Comparison of ENCODE assay signal across 8 mouse cellular contexts in the genomic region with DNA sequence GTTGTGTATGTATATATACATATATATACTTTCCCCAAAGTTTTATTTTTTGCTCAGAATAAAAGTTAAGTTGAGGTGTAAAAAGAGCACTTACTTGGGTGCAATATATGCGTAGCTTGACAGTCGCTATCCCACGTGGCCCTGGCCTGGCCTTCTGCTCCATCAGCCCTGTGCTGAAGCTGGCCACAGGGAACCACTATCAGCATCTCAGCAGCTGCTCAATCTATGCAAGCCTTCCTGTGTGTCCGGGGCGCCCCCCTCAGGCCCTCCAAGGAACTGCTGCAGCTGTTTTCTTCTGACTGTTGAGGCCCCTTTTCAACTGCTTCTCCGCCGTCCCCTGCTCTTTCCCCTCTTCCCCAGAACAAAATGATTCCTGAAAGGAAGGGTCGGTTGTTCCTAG. TPM values are rescaled to one million over a fixed set of nuclear protein-coding genes. Genes with fewer than 3 reads are reported as not detected.
DNase-seq lines count a peak whose midpoint lies in the region; TF ChIP-seq lines count a peak whose summit lies in the region.

No protein-coding gene starts in this region.

- H3K4me1 ChIP-seq in CH12.LX (ENCODE audit: control insufficient read depth in 1 of 2, insufficient read depth in 2 of 2), result peaks cover 4 to 23% of the 10 kb centered on the region in 2 experiments
- H3K4me1 ChIP-seq in heart, embryonic 10.5 days, result peaks cover 37% of the 10 kb centered on the region

- peaks cover 24 to 54% of the 10 kb centered on the region in 2 experiments for H3K36me3 ChIP-seq in CH12.LX (replicated peaks in 1 of 2; ENCODE audit: control insufficient read depth in 1 of 2, insufficient read depth in 1 of 2, low read length in 1 of 2)
- peaks cover 37% of the 10 kb centered on the region for H3K36me3 ChIP-seq in heart, embryonic 10.5 days

- TF ChIP-seq POLR2A in CH12.LX (IDR thresholded peaks at IDR 0.05; ENCODE audit: low read depth, low read length), result no peak

- H3K9ac ChIP-seq in CH12.LX (ENCODE audit: insufficient read depth, low read depth), result no peak overlapping the region

- dilution Hi-C loops in CH12.LX (cut with MboI; ENCODE audit: extremely low pct_ligation_motif_present, extremely low pct_unique_long_range_greater_than_20kb, low sequenced_read_pairs), result no loop called here

- H3K27ac ChIP-seq in CH12.LX (ENCODE audit: insufficient read depth, low read depth), result no peak overlapping the region
- no peak overlapping the region for H3K27ac ChIP-seq in heart, embryonic 10.5 days

- TF ChIP-seq EP300 in CH12.LX (IDR thresholded peaks at IDR 0.05; ENCODE audit: low read length), result no peak

- peak; percentile 71 for TF ChIP-seq RAD21 in CH12.LX (IDR thresholded peaks at IDR 0.05; ENCODE audit: low read depth, low read length)

- H3K9me3 ChIP-seq in CH12.LX (replicated peaks; ENCODE audit: low read length), result no peaks in the 10 kb centered on the region
- no peaks in the 10 kb centered on the region for H3K9me3 ChIP-seq in heart, embryonic 10.5 days

- no peaks in the 10 kb centered on the region for H3K27me3 ChIP-seq in CH12.LX (replicated peaks)
- H3K27me3 ChIP-seq in heart, embryonic 10.5 days (ENCODE audit: insufficient read depth, poor library complexity, severe bottlenecking), result no peaks in the 10 kb centered on the region

- TF ChIP-seq CTCF in CH12.LX (conservative IDR thresholded peaks at IDR 0.05 in 1 of 2, IDR thresholded peaks at IDR 0.05 in 1 of 2; ENCODE audit: low read depth in 2 of 2, low read length in 2 of 2), result peak; percentile 51 to 86; a peak in 3 of 4 replicates

- H3K4me2 ChIP-seq in CH12.LX (ENCODE audit: insufficient read depth, low read depth, poor library complexity, severe bottlenecking), result no peak overlapping the region

- no peak overlapping the region for H3K4me3 ChIP-seq in CH12.LX (replicated peaks in 1 of 3; ENCODE audit: low read depth in 2 of 3, low read length in 2 of 3, poor library complexity in 1 of 3)
- H3K4me3 ChIP-seq in heart, embryonic 10.5 days, result no peak overlapping the region

- in situ Hi-C loops in CH12.LX (cut with MboI; ENCODE audit: low pct_ligation_motif_present, low pct_unique_long_range_greater_than_20kb, low sequenced_read_pairs), result no loop called here

- WGBS in heart, embryonic 10.5 days, result 11% methylated on average over 8 of the region's 8 CpGs

- DNase-seq in CH12.LX (ENCODE audit: extremely low read depth), result peak; percentile 76
- peak; percentile 90 for DNase-seq in adrenal gland, postnatal 10 days
- DNase-seq in embryo, embryonic 11.5 days (ENCODE audit: low read depth, low spot score), result peak; percentile 55
- peak; percentile 92 for DNase-seq in heart, embryonic 10.5 days (ENCODE audit: low spot score)
- DNase-seq in layer of hippocampus, postnatal 14 days (ENCODE audit: low spot score in 2 of 2), result peak; percentile 83 to 89
- peak; percentile 89 for DNase-seq in lung, postnatal 36 days
- peak; percentile 79 for DNase-seq in right cerebral cortex, adult 18-20 months
- peak; percentile 59 for DNase-seq in urinary bladder, adult 2 months (ENCODE audit: low spot score)

- H3K79me2 ChIP-seq in CH12.LX (replicated peaks; ENCODE audit: control insufficient read depth, extremely low read depth, insufficient read depth, poor library complexity, severe bottlenecking), result peaks cover 19% of the 10 kb centered on the region

TF ChIP-seq in CH12.LX, 34 proteins besides CTCF, POLR2A, EP300 and RAD21:
- peak; percentile 40; the same call in 1 of the 2 replicates for TF ChIP-seq MYC (IDR thresholded peaks at IDR 0.05; ENCODE audit: low read depth, low read length)
- no peak for TF ChIP-seq NELFE (IDR thresholded peaks at IDR 0.05; ENCODE audit: low read depth, low read length)
- TF ChIP-seq SMC3 (IDR thresholded peaks at IDR 0.05; ENCODE audit: low read depth, low read length), result peak; percentile 46

RNA-seq across cellular contexts. Expression of gene Yrdc, which starts 2.9 kb away (rescaled TPM):
- 87.6 and 96.8 TPM in 2 replicates for total RNA-seq in CH12.LX (2012; rRNA removed)
- 160 and 171 TPM in 2 replicates for total RNA-seq in CH12.LX (2014; rRNA removed)
- 86.7 and 86.8 TPM in 2 replicates for polyA plus RNA-seq in CH12.LX (2012; ENCODE audit: insufficient read length, low read depth)
- 10 to 100 TPM; 34.9 to 42.9 TPM for total RNA-seq in adrenal gland, postnatal 10 days (2021)
- polyA plus RNA-seq in heart, embryonic 10.5 days (2016; fragmentation: Nextera tagmentation; extraction: Ambion mirVana), result 25.8 and 39.3 TPM in 2 replicates
- total RNA-seq in layer of hippocampus, postnatal 14 days (2021), result 10 to 100 TPM; 28.0 to 28.4 TPM
- 32.5 and 47.3 TPM in 2 replicates for polyA plus RNA-seq in urinary bladder, adult 2 months (2012; rRNA removed)

RNA-seq across cellular contexts. Expression of gene 1110065P20Rik, which starts 3.4 kb away (rescaled TPM):
- total RNA-seq in CH12.LX (2012; rRNA removed) (29.0 and 32.0 TPM in 2 replicates), CH12.LX (2014; rRNA removed) (22.6 and 28.5 TPM in 2 replicates)
- polyA plus RNA-seq in CH12.LX (2012; ENCODE audit: insufficient read length, low read depth), result 16.7 and 20.4 TPM in 2 replicates
- total RNA-seq in adrenal gland, postnatal 10 days (2021), result 10 to 100 TPM; 49.6 to 54.7 TPM
- 45.0 and 58.0 TPM in 2 replicates for polyA plus RNA-seq in heart, embryonic 10.5 days (2016; fragmentation: Nextera tagmentation; extraction: Ambion mirVana)
- 100 to 1,000 TPM; 101 to 106 TPM for total RNA-seq in layer of hippocampus, postnatal 14 days (2021)
- 32.4 and 37.5 TPM in 2 replicates for polyA plus RNA-seq in urinary bladder, adult 2 months (2012; rRNA removed)

RNA-seq across cellular contexts. Expression of gene Maneal, which starts 14.4 kb away (rescaled TPM):
- 0.08 and 0.13 TPM in 2 replicates for total RNA-seq in CH12.LX (2012; rRNA removed)
- not detected in 2 replicates for total RNA-seq in CH12.LX (2014; rRNA removed)
- polyA plus RNA-seq in CH12.LX (2012; ENCODE audit: insufficient read length, low read depth), result not detected in 2 replicates
- 1 to 10 TPM; 3.5 to 5.2 TPM for total RNA-seq in adrenal gland, postnatal 10 days (2021)
- polyA plus RNA-seq in heart, embryonic 10.5 days (2016; fragmentation: Nextera tagmentation; extraction: Ambion mirVana), result 0.09 and 0.11 TPM in 2 replicates
- total RNA-seq in layer of hippocampus, postnatal 14 days (2021), result 10 to 100 TPM; 44.3 to 46.1 TPM
- polyA plus RNA-seq in urinary bladder, adult 2 months (2012; rRNA removed), result 0.65 and 0.76 TPM in 2 replicates

RNA-seq across cellular contexts. Expression of gene Epha10, which starts 33.1 kb away (rescaled TPM):
- total RNA-seq in CH12.LX (2012; rRNA removed), result not detected in 2 replicates
- not detected in 2 replicates for total RNA-seq in CH12.LX (2014; rRNA removed)
- polyA plus RNA-seq in CH12.LX (2012; ENCODE audit: insufficient read length, low read depth), result not detected in 2 replicates
- 1 to 10 TPM; 4.5 to 4.9 TPM for total RNA-seq in adrenal gland, postnatal 10 days (2021)
- polyA plus RNA-seq in heart, embryonic 10.5 days (2016; fragmentation: Nextera tagmentation; extraction: Ambion mirVana), result 0.08 TPM in 1 of 2 replicates, not detected in the other
- 10 to 100 TPM; 16.1 to 23.6 TPM for total RNA-seq in layer of hippocampus, postnatal 14 days (2021)
- not detected in 2 replicates for polyA plus RNA-seq in urinary bladder, adult 2 months (2012; rRNA removed)

RNA-seq across cellular contexts. Expression of gene Mtf1, which starts 45.7 kb away (rescaled TPM):
- total RNA-seq in CH12.LX (2012; rRNA removed), result 9.8 and 12.6 TPM in 2 replicates
- 6.8 and 9.5 TPM in 2 replicates for total RNA-seq in CH12.LX (2014; rRNA removed)
- 17.7 and 19.8 TPM in 2 replicates for polyA plus RNA-seq in CH12.LX (2012; ENCODE audit: insufficient read length, low read depth)
- 10 to 100 TPM; 24.0 to 24.7 TPM for total RNA-seq in adrenal gland, postnatal 10 days (2021)
- polyA plus RNA-seq in heart, embryonic 10.5 days (2016; fragmentation: Nextera tagmentation; extraction: Ambion mirVana), result 16.1 and 16.9 TPM in 2 replicates
- total RNA-seq in layer of hippocampus, postnatal 14 days (2021), result 10 to 100 TPM; 24.6 to 27.5 TPM
- 9.0 and 10.1 TPM in 2 replicates for polyA plus RNA-seq in urinary bladder, adult 2 months (2012; rRNA removed)

Comparison
In these comparisons a context has a peak if more than half of its experiments do, and no peak if none do; other contexts are left out.
1. RNA of gene Maneal, which starts 14.4 kb away (total RNA-seq): 44.3 to 46.1 TPM in layer of hippocampus, postnatal 14 days; 3.5 to 5.2 TPM in adrenal gland, postnatal 10 days and 0.08 to 0.13 TPM in CH12.LX; every median in the first group is over 4 times any median in the second.
2. Peak in every context shown above with its lines, with median percentiles within 50 percentile points of each other: DNase-seq.